Mouse (Mus musculus) lung, embryonic 15.5 days (tissue): ENCODE measurements around the gene Mtnr1a. TPM values are rescaled to one million over a fixed set of nuclear protein-coding genes. Genes with fewer than 3 reads are reported as not detected.

Experiments used
- ATAC-seq: fragments of 200-750 bp; cut with Nextera tagmentation; 2 replicates; pipeline ENCODE4 v1.8.0; 2017; ENCODE audit warnings: moderate number of reproducible peaks, borderline replicate concordance; ENCODE audit not compliant: low FRiP score, low TSS enrichment; ENCODE audit errors: extremely low read depth
- H3K27ac ChIP-seq: fragments of 300-500 bp; sonication (generic); 2 replicates; pipeline ENCODE4 v1.5.1; 2015; ENCODE audit warnings: moderate library complexity, mild to moderate bottlenecking, inconsistent platforms
- H3K27me3 ChIP-seq: fragments of 300-500 bp; sonication (generic); 2 replicates; pipeline ENCODE4 v1.6.1; 2015; ENCODE audit warnings: inconsistent platforms
- H3K36me3 ChIP-seq: fragments of 300-500 bp; sonication (generic); 2 replicates; pipeline ENCODE4 v1.6.1; 2015; ENCODE audit warnings: inconsistent platforms
- H3K4me1 ChIP-seq: fragments of 300-500 bp; sonication (generic); 2 replicates; pipeline ENCODE4 v1.6.1; 2015; ENCODE audit warnings: inconsistent platforms
- H3K4me2 ChIP-seq: fragments of 300-500 bp; sonication (generic); 2 replicates; pipeline ENCODE4 v1.6.1; 2015; ENCODE audit warnings: inconsistent platforms, mild to moderate bottlenecking, moderate library complexity
- H3K4me3 ChIP-seq: fragments of 300-500 bp; sonication (generic); 2 replicates; pipeline ENCODE4 v1.5.1; 2015; ENCODE audit warnings: mild to moderate bottlenecking, inconsistent platforms
- H3K9ac ChIP-seq: fragments of 300-500 bp; sonication (generic); 2 replicates; pipeline ENCODE4 v1.6.1; 2015; ENCODE audit warnings: inconsistent platforms
- H3K9me3 ChIP-seq: fragments of 300-500 bp; sonication (generic); 2 replicates; pipeline ENCODE4 v1.6.1; 2016; ENCODE audit warnings: inconsistent platforms
- WGBS: fragments of 180-500 bp; shearing (Covaris S2); methylation state at CpG from one replicate; pipeline ENCODE4 v1.1.7; 2015; 5-methylcytosine and 5-hydroxymethylcytosine counted together
- polyA plus RNA-seq: library from polyadenylated mRNA; unstranded; fragments of >200 nt; fragmentation: Nextera tagmentation; extraction: Ambion mirVana; gene quantifications from 2 replicates; pipeline ENCODE4 v1.2.1, GENCODE M21; 2015

The Mtnr1a gene
- polyA plus RNA-seq, 1 experiment from 2014 or later: 0.22 TPM

DNA sequence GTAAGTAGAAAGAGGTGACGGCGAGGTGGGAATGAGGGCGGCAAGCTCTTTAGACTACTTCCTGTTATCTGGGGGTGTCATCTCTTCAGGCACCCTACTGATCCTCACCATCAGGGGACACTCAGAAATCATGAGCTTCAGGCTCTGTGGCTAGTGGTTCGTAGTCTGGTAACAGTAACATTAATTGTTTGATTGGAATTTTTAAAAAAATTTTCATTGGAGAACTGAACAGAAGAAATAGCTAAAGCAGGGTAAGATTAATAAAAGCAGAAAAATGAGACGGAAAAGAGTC, 41.8 kb downstream of the Mtnr1a start:
- Histone ChIP-seq H3K9ac (no peak overlapping the region), H3K4me3 (no peak overlapping the region), H3K4me2 (0 out of 2 replicates have a peak overlapping the region, but pooled peaks have one; percentile 46), H3K27ac (no peak overlapping the region), H3K4me1 (peaks cover 5% of the 10 kb centered on the region; the same call in 1 of the 2 replicates), H3K27me3 (peaks cover 32% of the 10 kb centered on the region), H3K9me3 (no peaks in the 10 kb centered on the region), H3K36me3 (no peaks in the 10 kb centered on the region)
- 27% methylated on average over 5 of the region's 5 CpGs for WGBS
- no peak for ATAC-seq

DNA sequence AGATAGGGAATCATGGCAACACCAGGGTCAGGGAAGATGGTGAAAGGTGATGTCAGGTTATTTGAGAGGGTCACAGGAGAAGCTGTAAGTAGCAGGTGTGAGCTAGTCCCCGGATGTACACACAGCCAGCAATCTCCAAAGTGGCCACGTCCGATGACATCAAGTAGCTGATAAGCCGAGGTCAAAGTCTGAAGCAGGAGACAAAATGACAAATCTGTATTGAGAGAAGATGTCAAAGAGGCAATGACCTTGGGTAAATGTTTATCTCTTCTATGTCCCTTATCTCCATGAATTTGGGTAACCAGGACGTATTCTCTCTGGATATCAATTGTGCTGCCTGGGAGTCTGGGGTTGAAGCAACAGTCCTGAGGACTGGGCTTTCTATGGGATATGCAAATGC, 42.9 kb downstream of the Mtnr1a start:
- no peak overlapping the region for H3K27ac ChIP-seq
- ATAC-seq: no peak
- no peaks in the 10 kb centered on the region for H3K36me3 ChIP-seq
- H3K4me1 ChIP-seq: peaks cover 5% of the 10 kb centered on the region; the same call in 1 of the 2 replicates
- H3K9ac ChIP-seq: no peak overlapping the region
- H3K27me3 ChIP-seq: peaks cover 32% of the 10 kb centered on the region
- no peak overlapping the region for H3K4me3 ChIP-seq
- no peaks in the 10 kb centered on the region for H3K9me3 ChIP-seq
- no peak overlapping the region for H3K4me2 ChIP-seq
- 15% methylated on average over 5 of the region's 5 CpGs for WGBS

DNA sequence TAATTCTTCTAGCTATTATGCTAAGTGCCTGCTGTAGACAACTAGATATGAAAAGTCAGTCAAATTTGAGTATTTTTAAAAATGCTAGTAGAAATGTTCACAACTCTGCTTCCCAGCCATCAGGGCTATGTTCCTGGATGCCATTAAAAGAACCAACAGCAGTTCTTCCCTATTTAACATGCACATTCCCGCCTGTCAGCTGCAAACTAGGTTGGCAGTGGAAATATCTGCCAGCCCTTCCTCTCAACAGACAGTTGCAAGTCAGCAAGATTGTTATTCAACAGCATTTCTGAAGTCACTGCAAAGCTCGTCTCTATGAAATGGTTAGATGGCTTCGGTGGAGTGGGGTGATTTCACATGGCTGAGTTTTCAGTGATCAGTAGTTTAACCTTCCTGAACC, 48.7 kb downstream of the Mtnr1a start:
- no peaks in the 10 kb centered on the region for H3K9me3 ChIP-seq
- H3K27me3 ChIP-seq: no peaks in the 10 kb centered on the region
- H3K27ac ChIP-seq: no peak overlapping the region
- H3K9ac ChIP-seq: no peak overlapping the region
- H3K4me3 ChIP-seq: no peak overlapping the region
- WGBS: 77% methylated on average over 3 of the region's 3 CpGs
- ATAC-seq: no peak
- H3K4me1 ChIP-seq: no peaks in the 10 kb centered on the region
- no peak overlapping the region for H3K4me2 ChIP-seq
- H3K36me3 ChIP-seq: no peaks in the 10 kb centered on the region

DNA sequence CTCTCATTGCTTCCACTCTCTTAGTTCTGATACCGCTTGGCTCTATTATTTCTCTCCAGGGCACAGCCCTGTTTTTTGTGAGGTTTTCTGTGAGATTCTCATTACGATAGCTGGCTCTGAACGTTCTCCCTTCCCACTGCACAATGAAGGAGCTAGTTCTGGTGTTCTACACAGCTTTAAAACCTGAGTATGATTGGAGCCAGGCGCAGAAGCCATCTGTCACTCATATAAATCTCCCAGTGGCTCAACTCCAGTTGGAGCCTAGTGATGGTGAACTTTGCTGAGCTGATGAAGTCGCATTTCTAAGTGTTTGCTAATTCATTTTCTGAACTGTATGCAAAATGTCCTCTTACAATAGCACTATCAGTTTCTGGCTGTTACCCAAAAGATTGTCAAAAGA, 56.7 kb downstream of the Mtnr1a start:
- H3K4me1 ChIP-seq: no peaks in the 10 kb centered on the region
- no peaks in the 10 kb centered on the region for H3K9me3 ChIP-seq
- H3K27ac ChIP-seq: no peak overlapping the region
- H3K27me3 ChIP-seq: no peaks in the 10 kb centered on the region
- H3K4me3 ChIP-seq: no peak overlapping the region
- ATAC-seq: no peak
- no peaks in the 10 kb centered on the region for H3K36me3 ChIP-seq
- H3K4me2 ChIP-seq: no peak overlapping the region
- 60% methylated on average over 5 of the region's 5 CpGs for WGBS
- no peak overlapping the region for H3K9ac ChIP-seq

Other genes starting within 250 kb of the Mtnr1a start
- 16.2 and 19.1 TPM in 2 replicates for gene Fat1, start 133.7 kb upstream of the Mtnr1a start, polyA plus RNA-seq
- 0.33 TPM in 1 of 2 replicates, not detected in the other for gene F11, start 192.9 kb downstream of the Mtnr1a start, polyA plus RNA-seq
- gene Klkb1, start 225.7 kb downstream of the Mtnr1a start, polyA plus RNA-seq: not detected in 2 replicates
- 0.21 TPM in 1 of 2 replicates, not detected in the other for gene Gm45753, start 239.3 kb downstream of the Mtnr1a start, polyA plus RNA-seq